In the genomic region with DNA sequence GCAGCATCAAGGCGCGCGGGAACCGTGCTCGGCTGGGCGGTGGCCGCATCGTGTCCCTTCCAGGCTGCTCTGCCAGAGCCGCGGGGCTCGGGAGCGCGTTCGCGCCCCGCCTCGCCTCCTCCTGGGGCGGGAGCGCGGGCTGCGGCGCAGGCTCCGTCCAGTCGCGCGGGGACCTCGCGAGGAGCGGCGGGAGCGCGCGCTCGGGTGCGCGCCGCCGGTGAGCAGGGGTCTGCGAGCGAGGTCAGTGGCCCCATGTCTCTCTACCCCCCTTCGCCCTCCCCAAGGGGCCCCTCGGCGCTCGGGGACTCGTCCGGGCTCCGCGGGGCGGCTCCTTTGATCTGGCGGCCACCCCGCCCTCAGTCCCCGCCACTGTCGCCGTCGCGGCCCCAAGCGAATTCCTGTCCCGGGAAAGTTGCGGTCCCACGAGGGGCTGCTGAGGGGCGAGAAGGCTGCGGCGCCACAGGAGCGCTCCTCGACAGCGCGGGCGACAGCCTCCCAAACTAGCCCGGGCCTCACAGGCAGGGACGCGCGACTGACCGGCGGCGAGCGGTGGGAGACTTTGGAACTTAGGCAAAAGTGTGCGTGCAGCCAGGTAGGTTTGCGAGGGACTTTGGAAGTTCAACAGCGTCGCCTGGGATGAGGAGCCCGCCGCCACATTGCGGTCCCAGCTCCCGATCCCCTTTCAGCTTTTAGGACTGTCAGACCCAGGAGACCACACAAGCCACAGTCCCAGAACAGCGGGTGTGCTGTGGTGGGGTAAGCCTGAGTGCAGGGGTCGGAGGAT, we compare ENCODE assay signal across 8 mouse cellular contexts. TPM values are rescaled to one million over a fixed set of nuclear protein-coding genes. Genes with fewer than 3 reads are reported as not detected.
DNase-seq lines count a peak whose midpoint lies in the region; ATAC-seq and TF ChIP-seq lines count a peak whose summit lies in the region.

A gene (minus strand): TSS at position 49 of the 784 bp plus-strand sequence.

- peak within 1 kb of the TSS; percentile 76 for H3K9ac ChIP-seq in lung, embryonic 16.5 days (ENCODE audit: low read length)

- intact Hi-C loops in left cerebral cortex, adult 2 months (cut with DNase I), result no loop called here
- intact Hi-C loops in gastrocnemius, postnatal 14 days (cut with DNase I; ENCODE audit: low total_unique reads), result no loop called here

- peak within 1 kb of the TSS; percentile 100 for H3K4me2 ChIP-seq in lung, embryonic 16.5 days (ENCODE audit: low read depth, low read length)

- peak within 1 kb of the TSS; percentile 59 for H3K4me3 ChIP-seq in left cerebral cortex, adult 2 months
- H3K4me3 ChIP-seq in bone marrow macrophage, adult 2 months (ENCODE audit: insufficient read depth, low read length), result peak within 1 kb of the TSS; percentile 66
- H3K4me3 ChIP-seq in kidney, adult 2 months (ENCODE audit: insufficient read depth, low read depth, low read length), result peak within 1 kb of the TSS; percentile 45
- H3K4me3 ChIP-seq in lung, embryonic 16.5 days (ENCODE audit: low read length), result peak within 1 kb of the TSS; percentile 80

- no peaks in the 10 kb centered on the region for H3K9me3 ChIP-seq in lung, embryonic 16.5 days (ENCODE audit: control insufficient read depth, low read length)

- 0 out of 2 replicates have a peak, but pooled peaks cover 1% of the 10 kb centered on the region for H3K27me3 ChIP-seq in kidney, adult 2 months (replicated peaks; ENCODE audit: control insufficient read depth, insufficient read depth, low read length)
- H3K27me3 ChIP-seq in lung, embryonic 16.5 days (ENCODE audit: control insufficient read depth, insufficient read depth, low read depth, low read length), result peaks cover 7% of the 10 kb centered on the region; the same call in 1 of the 2 replicates

- peak in 1 of 2 experiments; percentile 33 for DNase-seq in left cerebral cortex, adult 2 months (ENCODE audit: extremely low spot score in 1 of 2, low spot score in 2 of 2)
- no peak for DNase-seq in left cerebral cortex, adult 8-10 months (ENCODE audit: low spot score in 2 of 2)
- DNase-seq in gastrocnemius, postnatal 14 days, result peak; percentile 37
- DNase-seq in kidney, adult 2 months, result peak; percentile 24
- DNase-seq in ovary, postnatal 14 days (ENCODE audit: low spot score), result peak; percentile 41
- no peak for DNase-seq in layer of hippocampus, adult 9-11 months

- H3K4me1 ChIP-seq in bone marrow macrophage, adult 2 months (ENCODE audit: control insufficient read depth, insufficient read depth, low read length), result no peaks in the 10 kb centered on the region
- H3K4me1 ChIP-seq in kidney, adult 2 months (ENCODE audit: control insufficient read depth, insufficient read depth, low read length), result no peaks in the 10 kb centered on the region
- peaks cover 10% of the 10 kb centered on the region; the same call in 1 of the 2 replicates for H3K4me1 ChIP-seq in lung, embryonic 16.5 days (replicated peaks; ENCODE audit: control insufficient read depth, insufficient read depth, low read length)

- WGBS in kidney, adult 2 months, result under 1% methylated on average over 85 of the region's 86 CpGs
- under 1% methylated on average over 60 of the region's 86 CpGs for WGBS in lung, embryonic 16.5 days

- TF ChIP-seq CTCF in left cerebral cortex, adult 2 months (IDR thresholded peaks at IDR 0.05), result peak; percentile 0; the same call in 1 of the 2 replicates
- no peak for TF ChIP-seq CTCF in bone marrow macrophage, adult 2 months (IDR thresholded peaks at IDR 0.05; ENCODE audit: low read depth, low read length)
- TF ChIP-seq CTCF in kidney, adult 2 months (conservative IDR thresholded peaks at IDR 0.05; ENCODE audit: insufficient read depth, insufficient read length, low read depth, low read length), result no peak

- TF ChIP-seq POLR2A in bone marrow macrophage, adult 2 months (IDR thresholded peaks at IDR 0.05; ENCODE audit: borderline replicate concordance, low read depth, low read length), result no peak
- no peak for TF ChIP-seq POLR2A in kidney, adult 2 months (IDR thresholded peaks at IDR 0.05; ENCODE audit: low read depth, low read length)

- H3K36me3 ChIP-seq in kidney, adult 2 months (ENCODE audit: control insufficient read depth, insufficient read depth, low read length), result no peaks in the 10 kb centered on the region
- no peaks in the 10 kb centered on the region for H3K36me3 ChIP-seq in lung, embryonic 16.5 days (ENCODE audit: control insufficient read depth, insufficient read depth, low read length)

- no peak within 1 kb of the TSS for H3K27ac ChIP-seq in left cerebral cortex, adult 2 months
- H3K27ac ChIP-seq in bone marrow macrophage, adult 2 months (ENCODE audit: insufficient read depth, low read depth, low read length), result no peak within 1 kb of the TSS
- no peak within 1 kb of the TSS for H3K27ac ChIP-seq in kidney, adult 2 months (ENCODE audit: insufficient read depth, low read depth, low read length)
- H3K27ac ChIP-seq in lung, embryonic 16.5 days (ENCODE audit: low read length), result no peak within 1 kb of the TSS

- peak; percentile 89 for ATAC-seq in lung, embryonic 16.5 days (ENCODE audit: low read depth)

RNA-seq across cellular contexts. Expression of the gene that starts here (rescaled TPM):
- total RNA-seq in left cerebral cortex, adult 2 months (2021), result under 1 TPM; 0.19 to 0.27 TPM
- under 1 TPM; 0.32 to 0.91 (median 0.54) TPM for total RNA-seq in left cerebral cortex, adult 8-10 months (2022)
- not detected in 2 replicates for polyA plus RNA-seq in bone marrow macrophage, adult 2 months (2012; ENCODE audit: insufficient read depth, insufficient read length, missing spikeins)
- total RNA-seq in gastrocnemius, postnatal 14 days (2021), result under 1 TPM in 1 of 2 experiments, not detected in 1; 0.08 TPM
- polyA plus RNA-seq in kidney, adult 2 months (2012; rRNA removed), result 0.06 TPM in 1 of 2 replicates, not detected in the other
- 0.92 and 1.0 TPM in 2 replicates for polyA plus RNA-seq in lung, embryonic 16.5 days (2015; fragmentation: Nextera tagmentation; extraction: Ambion mirVana)

Comparison
In these comparisons a context has a peak if more than half of its experiments do, and no peak if none do; other contexts are left out.
1. Peak in DNase-seq in gastrocnemius, postnatal 14 days; RNA of the gene not detected or under 1 TPM.
2. Peak in DNase-seq and H3K4me3 ChIP-seq in kidney, adult 2 months; RNA of the gene not detected or under 1 TPM.